ENCODE assay signal across 10 mouse cellular contexts in the genomic region with DNA sequence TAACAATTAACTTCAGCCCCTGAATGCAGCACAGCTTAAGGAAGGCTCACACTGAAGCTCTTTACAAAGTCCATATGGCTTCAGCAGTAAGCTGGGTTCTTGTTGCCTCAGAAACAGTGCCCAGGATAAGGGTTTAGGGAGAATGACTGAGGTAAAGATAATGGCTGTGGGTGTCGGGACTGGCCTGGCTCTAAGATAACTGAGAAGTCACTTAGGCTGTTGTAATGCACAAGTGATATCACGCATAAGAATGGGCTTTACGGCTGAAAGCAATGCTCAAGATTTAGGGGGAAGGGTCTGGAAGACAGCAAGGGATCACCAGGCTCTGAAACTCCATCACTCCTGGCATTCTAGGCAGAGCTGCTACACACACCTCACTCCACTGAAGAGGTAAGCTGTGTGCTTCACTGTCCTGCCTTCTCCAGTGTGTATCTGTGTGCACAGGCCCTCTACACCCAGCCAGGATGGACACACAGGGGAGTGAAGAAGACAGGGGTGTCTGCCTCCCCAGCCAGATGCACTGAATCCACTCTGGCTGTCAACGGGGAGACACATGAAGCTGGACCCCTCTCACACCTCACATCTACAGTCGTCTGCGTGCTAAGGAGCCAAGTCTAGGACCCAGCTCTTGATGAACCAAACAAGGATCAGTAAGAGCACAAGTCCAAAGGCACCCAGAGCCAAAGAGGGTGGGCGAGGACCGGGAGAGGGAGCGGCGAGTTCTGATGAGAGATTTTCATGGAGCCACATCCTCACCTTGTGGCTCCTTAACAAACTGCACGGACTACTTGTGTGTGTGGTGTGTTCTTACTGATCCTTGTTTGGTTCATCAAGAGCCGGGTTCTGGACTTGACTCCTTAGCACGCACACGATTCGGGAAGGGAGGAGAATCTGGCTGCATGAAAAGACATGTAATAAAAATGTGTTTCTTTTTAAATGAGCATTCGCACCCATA. TPM values are rescaled to one million over a fixed set of nuclear protein-coding genes. Genes with fewer than 3 reads are reported as not detected.
DNase-seq lines count a peak whose midpoint lies in the region; ATAC-seq and TF ChIP-seq lines count a peak whose summit lies in the region.
"Had no signal": no experiment of that assay in that cellular context is flagged by ENCODE, and none has a peak within 500 bp of the region (broad histone marks: within the 10 kb centered on the region; RNA-seq: fewer than 3 reads in every experiment).

No protein-coding gene starts in this region.

- H3K4me3 ChIP-seq in forebrain, postnatal 0 days (ENCODE audit: low read depth, low read length) = no peak overlapping the region
- H3K4me3 ChIP-seq in forebrain, embryonic 11.5 days (ENCODE audit: low read depth, low read length) = no peak overlapping the region
- no peak overlapping the region for H3K4me3 ChIP-seq in left cerebral cortex, adult 2 months
- no peak overlapping the region for H3K4me3 ChIP-seq in embryonic facial prominence, embryonic 11.5 days (ENCODE audit: low read depth, low read length)

- intact Hi-C loops in left cerebral cortex, adult 2 months (cut with DNase I) = loop anchor here (5.0 kb wide), 3 partner anchors 42 to 112 kb away; a partner anchor contains a TSS
- intact Hi-C loops in left cerebral cortex, postnatal 4 days (cut with DNase I) = loop anchor here (10.0 kb wide), 1 partner anchor 420 kb away; no protein-coding TSS in a partner anchor

- no peak for DNase-seq in forebrain, postnatal 0 days
- no peak for DNase-seq in forebrain, embryonic 11.5 days (ENCODE audit: low spot score)
- no peak for DNase-seq in left cerebral cortex, adult 2 months (ENCODE audit: extremely low spot score in 1 of 2, low spot score in 2 of 2)
- no peak for DNase-seq in left cerebral cortex, postnatal 4 days
- DNase-seq in embryonic facial prominence, embryonic 11.5 days (ENCODE audit: low spot score) = peak; percentile 39
- no peak for DNase-seq in urinary bladder, postnatal 36 days (ENCODE audit: low spot score in 2 of 2)
- DNase-seq in gastrocnemius, adult 18-20 months (ENCODE audit: low spot score) = no peak
- DNase-seq: kidney, postnatal 10 days; thymus, postnatal 25 days had no signal

- WGBS in forebrain, postnatal 0 days = 81% methylated on average over 16 of the region's 16 CpGs
- WGBS in forebrain, embryonic 11.5 days = 84% methylated on average over 16 of the region's 16 CpGs
- 74% methylated on average over 16 of the region's 16 CpGs for WGBS in embryonic facial prominence, embryonic 11.5 days

- H3K9ac ChIP-seq in forebrain, postnatal 0 days = no peak overlapping the region
- no peak overlapping the region for H3K9ac ChIP-seq in forebrain, embryonic 11.5 days (ENCODE audit: low read length)
- no peak overlapping the region for H3K9ac ChIP-seq in embryonic facial prominence, embryonic 11.5 days (replicated peaks; ENCODE audit: low read length)

- H3K9me3 ChIP-seq in forebrain, postnatal 0 days (ENCODE audit: low read length) = no peaks in the 10 kb centered on the region
- H3K9me3 ChIP-seq in forebrain, embryonic 11.5 days (ENCODE audit: control insufficient read depth, low read length) = no peaks in the 10 kb centered on the region
- no peaks in the 10 kb centered on the region for H3K9me3 ChIP-seq in embryonic facial prominence, embryonic 11.5 days (replicated peaks; ENCODE audit: control insufficient read depth, low read length)

- TF ChIP-seq CTCF in forebrain, postnatal 0 days (IDR thresholded peaks at IDR 0.05; ENCODE audit: low read depth) = peak; percentile 25
- TF ChIP-seq CTCF in left cerebral cortex, adult 2 months (IDR thresholded peaks at IDR 0.05) = peak; percentile 32

- H3K27ac ChIP-seq in forebrain, postnatal 0 days (ENCODE audit: low read depth, low read length) = no peak overlapping the region
- H3K27ac ChIP-seq in forebrain, embryonic 11.5 days (ENCODE audit: low read depth, low read length) = no peak overlapping the region
- H3K27ac ChIP-seq in left cerebral cortex, adult 2 months = no peak overlapping the region
- H3K27ac ChIP-seq in embryonic facial prominence, embryonic 11.5 days (replicated peaks; ENCODE audit: low read depth, low read length) = no peak overlapping the region

- H3K4me1 ChIP-seq in forebrain, postnatal 0 days (ENCODE audit: insufficient read depth) = peaks cover 4% of the 10 kb centered on the region
- peaks cover 14% of the 10 kb centered on the region for H3K4me1 ChIP-seq in forebrain, embryonic 11.5 days (replicated peaks; ENCODE audit: control insufficient read depth, insufficient read depth, low read length)
- peaks cover 6% of the 10 kb centered on the region for H3K4me1 ChIP-seq in embryonic facial prominence, embryonic 11.5 days (ENCODE audit: control insufficient read depth, insufficient read depth, low read length)

- H3K27me3 ChIP-seq in forebrain, postnatal 0 days (ENCODE audit: insufficient read depth, low read length) = no peaks in the 10 kb centered on the region
- H3K27me3 ChIP-seq in forebrain, embryonic 11.5 days (ENCODE audit: control insufficient read depth, insufficient read depth, low read length) = no peaks in the 10 kb centered on the region
- no peaks in the 10 kb centered on the region for H3K27me3 ChIP-seq in embryonic facial prominence, embryonic 11.5 days (ENCODE audit: control insufficient read depth, insufficient read depth, low read length)

- ATAC-seq in forebrain, postnatal 0 days = no peak
- no peak for ATAC-seq in forebrain, embryonic 11.5 days (replicated peaks; ENCODE audit: low FRiP score)
- no peak for ATAC-seq in embryonic facial prominence, embryonic 11.5 days (replicated peaks; ENCODE audit: insufficient number of reproducible peaks, low FRiP score, low TSS enrichment, low read depth)
- peak; percentile 35 for ATAC-seq in megakaryocyte progenitor cell, adult 5-6 weeks (replicated peaks; ENCODE audit: poor library complexity)

- H3K36me3 ChIP-seq in forebrain, postnatal 0 days (ENCODE audit: insufficient read depth) = peaks cover 28% of the 10 kb centered on the region
- peaks cover 7% of the 10 kb centered on the region; the same call in 1 of the 2 replicates for H3K36me3 ChIP-seq in forebrain, embryonic 11.5 days (ENCODE audit: control insufficient read depth, insufficient read depth, low read length)
- peaks cover 11% of the 10 kb centered on the region for H3K36me3 ChIP-seq in embryonic facial prominence, embryonic 11.5 days (replicated peaks; ENCODE audit: control insufficient read depth, insufficient read depth, low read depth, low read length)

- no peak overlapping the region for H3K4me2 ChIP-seq in forebrain, postnatal 0 days (ENCODE audit: low read depth)
- no peak overlapping the region for H3K4me2 ChIP-seq in forebrain, embryonic 11.5 days (ENCODE audit: low read depth, low read length, severe bottlenecking)
- H3K4me2 ChIP-seq in embryonic facial prominence, embryonic 11.5 days (ENCODE audit: low read depth, low read length) = no peak overlapping the region

RNA-seq across cellular contexts. Expression of a gene that starts 4.6 kb away (rescaled TPM):
- 41.7 and 43.9 TPM in 2 replicates for total RNA-seq in forebrain, postnatal 0 days (2014; rRNA removed)
- 21.5 and 26.1 TPM in 2 replicates for polyA plus RNA-seq in forebrain, postnatal 0 days (2015; fragmentation: Nextera tagmentation; extraction: Ambion mirVana)
- polyA plus RNA-seq in forebrain, embryonic 11.5 days (2014; fragmentation: Nextera tagmentation; extraction: Ambion mirVana) = 41.0 and 41.1 TPM in 2 replicates
- total RNA-seq in left cerebral cortex, adult 2 months (2021) = 10 to 100 TPM; 31.5 to 32.5 TPM
- 10 to 100 TPM; 34.8 to 36.9 TPM for total RNA-seq in left cerebral cortex, postnatal 4 days (2021)
- polyA plus RNA-seq in embryonic facial prominence, embryonic 11.5 days (2014; fragmentation: Nextera tagmentation; extraction: Ambion mirVana) = 34.7 and 38.5 TPM in 2 replicates
- total RNA-seq in megakaryocyte progenitor cell, adult 5-6 weeks (2015) = 22.6 and 27.7 TPM in 2 replicates
- total RNA-seq in megakaryocyte progenitor cell, adult 5-6 weeks (2017) = 28.3 and 28.6 TPM in 2 replicates
- 10 to 100 TPM; 30.8 to 31.7 TPM for total RNA-seq in gastrocnemius, adult 18-20 months (2021)

RNA-seq across cellular contexts. Expression of a gene that starts 43.4 kb away (rescaled TPM):
- 105 and 108 TPM in 2 replicates for total RNA-seq in forebrain, postnatal 0 days (2014; rRNA removed)
- polyA plus RNA-seq in forebrain, postnatal 0 days (2015; fragmentation: Nextera tagmentation; extraction: Ambion mirVana) = 267 and 312 TPM in 2 replicates
- 227 and 242 TPM in 2 replicates for polyA plus RNA-seq in forebrain, embryonic 11.5 days (2014; fragmentation: Nextera tagmentation; extraction: Ambion mirVana)
- 100 to 1,000 TPM; 183 to 193 TPM for total RNA-seq in left cerebral cortex, adult 2 months (2021)
- 100 to 1,000 TPM; 224 TPM for total RNA-seq in left cerebral cortex, postnatal 4 days (2021)
- 223 and 251 TPM in 2 replicates for polyA plus RNA-seq in embryonic facial prominence, embryonic 11.5 days (2014; fragmentation: Nextera tagmentation; extraction: Ambion mirVana)
- total RNA-seq in megakaryocyte progenitor cell, adult 5-6 weeks (2015) = 143 and 167 TPM in 2 replicates
- 86.8 and 87.9 TPM in 2 replicates for total RNA-seq in megakaryocyte progenitor cell, adult 5-6 weeks (2017)
- 10 to 100 TPM; 80.0 to 89.6 TPM for total RNA-seq in gastrocnemius, adult 18-20 months (2021)
